Mouse (Mus musculus) lung, postnatal 4 days (tissue): ENCODE measurements around the gene Sept8.

Experiments
- DNase-seq, 2 experiments: peaks; one replicate each; pipeline ENCODE4 v3.0.0; 2021

The Sept8 gene

GRCm38 (mm10) chr11:53585510-53585909, 66.5 kb downstream of the Sept8 start:
- DNase-seq: no peak

- no peak for DNase-seq
Measured at GRCm38 (mm10) chr11:53588279-53588678, 69.2 kb downstream of the Sept8 start.

GRCm38 (mm10) chr11:53590368-53590768, 71.3 kb downstream of the Sept8 start:
- DNase-seq: peak; percentile 30 to 45

- DNase-seq: no peak
Measured at GRCm38 (mm10) chr11:53591116-53591515, 72.1 kb downstream of the Sept8 start.
